Mouse (Mus musculus): ENCODE data around the gene BC107364. TPM values are rescaled to one million over a fixed set of nuclear protein-coding genes. Genes with fewer than 3 reads are reported as not detected.
"Not testable (repeated sequence)": the region's sequence is repeated elsewhere in the genome, so short reads cannot be mapped to it uniquely, and the experiment has no call there.

The BC107364 gene
- polyA plus RNA-seq, 1 experiment from 2014 or later, result not detected

DNA sequence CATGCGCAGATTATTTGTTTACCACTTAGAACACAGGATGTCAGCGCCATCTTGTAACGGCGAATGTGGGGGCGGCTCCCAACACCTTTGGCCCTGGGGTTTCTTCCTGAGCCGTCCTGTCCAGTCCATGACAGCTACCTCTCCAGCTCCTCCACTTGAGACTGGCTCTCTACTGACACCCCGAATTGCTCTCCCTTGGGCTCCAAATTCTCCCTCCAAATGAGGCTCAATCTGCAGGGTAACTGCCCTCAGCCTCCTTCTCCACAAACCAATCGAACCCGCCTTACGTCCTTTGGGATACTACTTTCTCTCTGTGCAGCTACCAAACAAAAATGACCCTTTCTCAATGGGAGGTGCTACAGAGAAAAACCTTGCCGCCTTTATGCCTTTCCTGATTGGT is 42.4 kb upstream of the BC107364 start:
- H3K36me3 ChIP-seq; H3K4me3 ChIP-seq; H3K9me3 ChIP-seq; DNase-seq (ENCODE audit: low spot score); H3K27ac ChIP-seq; H3K27me3 ChIP-seq (ENCODE audit: insufficient read depth, poor library complexity, severe bottlenecking); H3K4me1 ChIP-seq (replicated peaks): not testable (repeated sequence)
- 96% methylated on average over 8 of the region's 11 CpGs for WGBS

- peaks cover 20% of the 10 kb centered on the region for H3K4me1 ChIP-seq (replicated peaks)
- H3K36me3 ChIP-seq; DNase-seq (ENCODE audit: low spot score); H3K9me3 ChIP-seq; H3K27me3 ChIP-seq (ENCODE audit: insufficient read depth, poor library complexity, severe bottlenecking); H3K4me3 ChIP-seq: not testable (repeated sequence)
- WGBS, result 59% methylated on average over 6 of the region's 8 CpGs
- peak overlapping the region; percentile 86 for H3K27ac ChIP-seq
Measured at GRCm38 (mm10) chr3:96489636-96490035, 37.5 kb upstream of the BC107364 start.

GRCm38 (mm10) chr3:96488907-96489629 is 37.0 kb upstream of the BC107364 start:
- Histone ChIP-seq H3K27me3 (ENCODE audit: insufficient read depth, poor library complexity, severe bottlenecking) (peaks cover 12% of the 10 kb centered on the region), H3K4me1 (replicated peaks) (peaks cover 20% of the 10 kb centered on the region), H3K27ac (peak overlapping the region; percentile 86), H3K4me3 (peak overlapping the region; percentile 40)
- H3K9me3 ChIP-seq; DNase-seq (ENCODE audit: low spot score); H3K36me3 ChIP-seq: not testable (repeated sequence)
- WGBS, result 0% methylated on average over 9 of the region's 31 CpGs

DNA sequence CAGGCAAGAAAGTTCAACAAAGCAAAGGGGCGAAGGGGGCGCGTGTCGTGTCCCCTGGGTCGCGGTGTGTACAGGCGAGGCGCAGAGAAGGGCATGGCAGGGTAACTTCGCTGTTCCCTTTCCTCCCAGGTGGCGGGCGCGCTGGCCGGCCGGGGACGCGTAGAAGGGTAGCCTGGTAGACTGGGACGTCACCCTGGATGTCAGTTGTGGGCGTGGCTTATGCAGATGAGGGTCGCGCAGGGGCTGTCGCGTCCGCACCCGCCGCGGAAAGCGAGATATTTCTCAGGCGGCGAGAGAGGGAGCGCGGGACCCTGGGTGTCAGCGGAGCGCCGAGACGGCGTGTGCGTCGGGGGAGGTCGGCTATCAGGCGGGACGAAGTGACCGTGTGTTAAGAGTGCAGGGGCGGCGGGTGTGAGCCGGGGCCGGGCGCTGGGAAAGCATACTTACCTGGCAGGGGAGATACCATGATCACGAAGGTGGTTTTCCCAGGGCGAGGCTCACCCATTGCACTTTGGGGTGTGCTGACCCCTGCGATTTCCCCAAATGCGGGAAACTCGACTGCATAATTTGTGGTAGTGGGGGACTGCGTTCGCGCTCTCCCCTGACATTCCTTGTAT is 36.3 kb upstream of the BC107364 start:
- H3K27me3 ChIP-seq (ENCODE audit: insufficient read depth, poor library complexity, severe bottlenecking), result peaks cover 15% of the 10 kb centered on the region
- H3K4me1 ChIP-seq (replicated peaks), result peaks cover 20% of the 10 kb centered on the region
- H3K36me3 ChIP-seq; H3K9me3 ChIP-seq; DNase-seq (ENCODE audit: low spot score): not testable (repeated sequence)
- 0% methylated on average over 4 of the region's 55 CpGs for WGBS
- peak overlapping the region; percentile 81 for H3K27ac ChIP-seq
- peak overlapping the region; percentile 45 for H3K4me3 ChIP-seq

DNA sequence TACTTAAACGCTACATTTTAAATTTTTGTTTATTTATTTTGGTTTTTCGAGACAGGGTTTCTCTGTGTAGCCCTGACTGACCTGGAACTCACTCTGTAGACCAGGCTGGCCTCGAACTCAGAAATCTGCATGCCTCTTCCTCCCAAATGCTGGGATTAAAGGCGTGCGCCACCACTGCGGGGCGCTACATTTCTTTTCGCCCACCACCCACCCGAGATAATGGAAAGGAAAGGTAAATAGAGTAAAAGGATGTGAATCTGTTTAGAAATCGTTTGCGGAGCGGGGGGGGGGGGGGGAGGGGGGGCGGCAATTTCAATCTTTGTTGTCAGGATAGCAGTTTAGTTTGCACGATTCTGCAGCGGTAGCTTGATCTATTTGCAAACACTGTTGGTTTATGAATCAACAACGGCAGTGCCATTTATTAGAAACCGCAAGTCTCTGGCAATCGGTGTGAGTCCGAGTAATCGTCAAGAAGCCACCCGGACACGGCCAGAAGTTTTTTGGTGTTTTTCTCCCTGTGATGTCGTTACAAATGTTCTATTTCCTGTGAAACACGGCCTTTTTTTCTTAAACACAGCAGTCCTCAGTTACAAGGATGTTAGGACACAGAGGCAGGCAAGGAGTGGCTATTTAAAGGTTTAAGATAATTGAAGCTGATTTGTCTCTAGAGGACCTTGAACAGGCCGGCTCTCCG is 35.6 kb upstream of the BC107364 start:
- DNase-seq (ENCODE audit: low spot score), result peak; percentile 53
- Histone ChIP-seq H3K27ac (peak overlapping the region; percentile 81), H3K4me3 (peak overlapping the region; percentile 45), H3K4me1 (replicated peaks) (peaks cover 20% of the 10 kb centered on the region), H3K36me3 (no peaks in the 10 kb centered on the region), H3K27me3 (ENCODE audit: insufficient read depth, poor library complexity, severe bottlenecking) (peaks cover 18% of the 10 kb centered on the region), H3K9me3 (no peaks in the 10 kb centered on the region)
- WGBS, result 6% methylated on average over 26 of the region's 26 CpGs

- peak overlapping the region; percentile 45; the same call in 1 of the 2 replicates for H3K27ac ChIP-seq
- DNase-seq (ENCODE audit: low spot score); H3K36me3 ChIP-seq; H3K9me3 ChIP-seq: not testable (repeated sequence)
- H3K27me3 ChIP-seq (ENCODE audit: insufficient read depth, poor library complexity, severe bottlenecking), result peaks cover 19% of the 10 kb centered on the region
- peak overlapping the region; percentile 45 for H3K4me3 ChIP-seq
- WGBS, result 8% methylated on average over 9 of the region's 38 CpGs
- H3K4me1 ChIP-seq (replicated peaks), result peaks cover 20% of the 10 kb centered on the region
Measured at GRCm38 (mm10) chr3:96486828-96487559, 34.9 kb upstream of the BC107364 start.

DNA sequence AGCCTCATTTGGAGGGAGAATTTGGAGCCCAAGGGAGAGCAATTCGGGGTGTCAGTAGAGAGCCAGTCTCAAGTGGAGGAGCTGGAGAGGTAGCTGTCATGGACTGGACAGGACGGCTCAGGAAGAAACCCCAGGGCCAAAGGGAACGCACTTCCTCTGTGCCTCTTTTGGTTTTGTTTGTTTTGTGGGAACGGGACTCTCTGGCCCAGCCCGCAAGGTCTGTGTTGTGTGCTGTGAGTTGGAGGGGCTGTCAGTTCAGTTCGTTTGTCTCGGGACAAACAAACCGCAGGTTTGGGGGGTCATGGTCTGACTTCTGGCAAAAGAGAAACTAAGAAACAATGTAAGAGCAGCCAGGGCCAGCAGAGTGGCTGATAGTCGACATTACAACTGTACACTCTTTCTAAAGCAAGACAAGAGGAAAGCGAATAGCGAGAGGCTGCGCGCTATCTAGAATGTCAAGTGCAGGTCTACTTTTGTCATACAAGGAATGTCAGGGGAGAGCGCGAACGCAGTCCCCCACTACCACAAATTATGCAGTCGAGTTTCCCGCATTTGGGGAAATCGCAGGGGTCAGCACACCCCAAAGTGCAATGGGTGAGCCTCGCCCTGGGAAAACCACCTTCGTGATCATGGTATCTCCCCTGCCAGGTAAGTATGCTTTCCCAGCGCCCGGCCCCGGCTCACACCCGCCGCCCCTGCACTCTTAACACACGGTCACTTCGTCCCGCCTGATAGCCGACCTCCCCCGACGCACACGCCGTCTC is 34.1 kb upstream of the BC107364 start:
- H3K36me3 ChIP-seq; H3K9me3 ChIP-seq; H3K27ac ChIP-seq; H3K4me3 ChIP-seq; DNase-seq (ENCODE audit: low spot score): not testable (repeated sequence)
- H3K27me3 ChIP-seq (ENCODE audit: insufficient read depth, poor library complexity, severe bottlenecking), result peaks cover 26% of the 10 kb centered on the region
- peaks cover 20% of the 10 kb centered on the region for H3K4me1 ChIP-seq (replicated peaks)
- 2% methylated on average over 5 of the region's 34 CpGs for WGBS

DNA sequence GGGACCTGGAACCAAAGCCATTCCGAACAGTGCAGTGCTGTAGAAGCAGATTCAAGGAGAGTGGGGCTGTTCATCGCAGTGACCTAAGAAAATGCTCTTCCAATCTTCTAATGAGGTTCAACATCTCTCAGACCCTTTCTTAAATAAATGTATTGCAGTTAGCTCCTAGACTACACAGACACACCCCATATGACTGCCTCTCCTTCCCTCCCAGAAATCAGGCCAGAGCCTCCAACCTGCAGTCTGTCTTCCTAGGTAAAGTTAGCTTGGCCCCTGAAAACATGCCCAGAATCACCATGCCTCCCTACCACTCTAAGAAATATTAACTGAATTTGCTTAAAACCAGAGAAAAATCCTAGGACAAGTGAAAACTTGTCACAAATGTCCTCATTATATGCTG is 33.3 kb upstream of the BC107364 start:
- H3K4me3 ChIP-seq, result peak overlapping the region; percentile 22
- WGBS, result 85% methylated on average over 2 of the region's 2 CpGs

GRCm38 (mm10) chr3:96484921-96485320 is 32.8 kb upstream of the BC107364 start:
- Histone ChIP-seq H3K4me1 (replicated peaks) (peaks cover 20% of the 10 kb centered on the region), H3K27me3 (ENCODE audit: insufficient read depth, poor library complexity, severe bottlenecking) (peaks cover 32% of the 10 kb centered on the region), H3K9me3 (no peaks in the 10 kb centered on the region), H3K4me3 (peak overlapping the region; percentile 22; the same call in 1 of the 2 replicates), H3K27ac (no peak overlapping the region), H3K36me3 (no peaks in the 10 kb centered on the region)
- 78% methylated on average over 4 of the region's 4 CpGs for WGBS
- DNase-seq (ENCODE audit: low spot score), result no peak

More for the DNA sequence above, 33.3 kb upstream of the BC107364 start:
- H3K27ac ChIP-seq, result no peak overlapping the region
- H3K36me3 ChIP-seq, result no peaks in the 10 kb centered on the region
- H3K9me3 ChIP-seq, result no peaks in the 10 kb centered on the region
- peaks cover 32% of the 10 kb centered on the region for H3K27me3 ChIP-seq (ENCODE audit: insufficient read depth, poor library complexity, severe bottlenecking)
- DNase-seq (ENCODE audit: low spot score), result no peak
- H3K4me1 ChIP-seq (replicated peaks), result peaks cover 20% of the 10 kb centered on the region

DNA sequence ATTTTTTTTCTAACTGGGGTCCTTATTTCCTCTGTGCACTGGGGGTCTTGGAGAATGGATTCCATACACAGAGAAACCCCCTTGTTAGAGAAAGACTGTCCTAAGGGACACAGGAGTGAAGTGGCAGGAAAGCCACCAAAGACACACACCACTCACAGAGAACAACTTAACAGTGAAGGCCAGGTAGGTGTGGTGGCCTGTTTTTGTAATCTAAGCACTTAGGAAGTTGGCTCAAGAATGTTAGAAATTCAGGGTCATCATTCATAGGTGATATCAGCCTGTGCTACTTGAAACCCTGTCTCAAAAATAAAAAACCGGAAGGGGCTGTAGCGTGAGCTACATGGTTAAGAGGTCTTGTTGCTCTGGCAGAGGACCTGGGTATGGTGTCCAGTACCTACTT is 31.8 kb upstream of the BC107364 start:
- no peaks in the 10 kb centered on the region for H3K36me3 ChIP-seq

GRCm38 (mm10) chr3:96483044-96483443 is 30.9 kb upstream of the BC107364 start:
- Histone ChIP-seq H3K27me3 (ENCODE audit: insufficient read depth, poor library complexity, severe bottlenecking) (peaks cover 40% of the 10 kb centered on the region), H3K4me1 (replicated peaks) (peaks cover 20% of the 10 kb centered on the region)
- not testable (repeated sequence) for H3K36me3 ChIP-seq; H3K9me3 ChIP-seq; H3K27ac ChIP-seq; DNase-seq (ENCODE audit: low spot score); H3K4me3 ChIP-seq
- WGBS, result 45% methylated on average over 7 of the region's 7 CpGs

More for the DNA sequence above, 31.8 kb upstream of the BC107364 start:
- WGBS, result 88% methylated on average over 2 of the region's 2 CpGs
- Histone ChIP-seq H3K4me1 (replicated peaks) (peaks cover 20% of the 10 kb centered on the region), H3K4me3 (no peak overlapping the region), H3K9me3 (no peaks in the 10 kb centered on the region), H3K27me3 (ENCODE audit: insufficient read depth, poor library complexity, severe bottlenecking) (peaks cover 35% of the 10 kb centered on the region), H3K27ac (no peak overlapping the region)
- DNase-seq (ENCODE audit: low spot score), result no peak

DNA sequence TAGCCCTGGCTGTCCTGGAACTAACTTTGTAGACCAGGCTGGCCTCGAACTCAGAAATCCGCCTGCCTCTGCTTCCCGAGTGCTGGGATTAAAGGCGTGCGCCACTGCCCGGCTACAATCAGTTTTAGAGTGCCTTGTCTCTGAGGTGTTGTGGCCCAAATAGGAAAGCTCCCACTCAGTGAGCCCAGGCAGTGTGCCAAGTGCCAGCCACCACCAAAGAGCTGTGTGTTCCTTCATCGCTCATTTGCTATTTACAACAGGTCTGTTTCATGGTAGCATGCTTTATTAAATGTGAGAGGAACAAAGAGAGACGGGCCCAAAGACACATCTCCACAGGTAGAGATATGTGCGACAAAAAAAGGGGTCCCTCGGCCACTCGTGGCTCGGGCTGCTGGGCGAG is 30.3 kb upstream of the BC107364 start:
- DNase-seq (ENCODE audit: low spot score), result no peak
- peaks cover 14% of the 10 kb centered on the region for H3K4me1 ChIP-seq (replicated peaks)
- no peaks in the 10 kb centered on the region for H3K36me3 ChIP-seq
- peaks cover 45% of the 10 kb centered on the region for H3K27me3 ChIP-seq (ENCODE audit: insufficient read depth, poor library complexity, severe bottlenecking)
- WGBS, result 90% methylated on average over 13 of the region's 13 CpGs
- H3K27ac ChIP-seq, result no peak overlapping the region
- no peak overlapping the region for H3K4me3 ChIP-seq
- H3K9me3 ChIP-seq, result no peaks in the 10 kb centered on the region

All from hindbrain, embryonic 10.5 days (tissue).